Mouse (Mus musculus): ENCODE results near the gene Usp6nl. TPM values are rescaled to one million over a fixed set of nuclear protein-coding genes. Genes with fewer than 3 reads are reported as not detected.

The Usp6nl gene
- polyA plus RNA-seq (2017; shearing (Covaris generic)), result 20.2 TPM

DNA sequence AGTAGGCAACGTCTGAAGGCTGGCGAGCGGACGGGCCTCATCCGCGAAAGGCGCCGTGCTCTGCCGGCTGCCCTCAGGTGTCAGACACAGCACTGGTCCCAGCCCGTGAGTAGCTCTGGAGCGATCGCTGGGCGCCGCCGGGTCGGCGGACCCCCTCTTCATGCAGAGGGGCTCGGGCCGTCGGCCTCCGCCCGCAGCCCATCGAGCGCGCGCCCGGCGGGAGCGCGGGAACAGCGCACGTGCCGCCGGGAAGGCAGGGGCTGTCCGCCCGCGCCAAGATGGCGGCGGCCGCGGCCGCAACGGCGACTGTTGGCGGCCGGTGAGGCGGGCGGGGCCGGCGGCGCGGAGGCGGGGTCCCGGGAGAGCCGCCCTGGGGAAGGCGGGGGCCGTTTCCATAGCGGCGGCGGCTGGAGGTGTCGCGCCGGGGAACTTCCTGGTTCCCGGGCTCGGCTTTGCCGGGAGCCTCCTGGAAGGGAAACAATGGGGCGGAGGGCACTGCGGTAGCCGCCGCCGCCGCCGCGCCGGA is at the start of gene Usp6nl:
Usp6nl (plus strand) TSS at position 292 of the 526 bp plus-strand sequence.

Other genes starting within 250 kb of the Usp6nl start
- gene Proser2, start 192.5 kb upstream of the Usp6nl start, polyA plus RNA-seq (2017; shearing (Covaris generic)), result 0.13 TPM
- 0.13 TPM for gene Echdc3, start 109.6 kb upstream of the Usp6nl start, polyA plus RNA-seq (2017; shearing (Covaris generic))